ENCODE assay signal across 21 mouse cellular contexts in genomic region chr19:32056252-32056651, GRCm38 (mm10).
"Had no signal": no experiment of that assay in that cellular context is flagged by ENCODE, and none has a peak within 500 bp of the region (broad histone marks: within the 10 kb centered on the region; RNA-seq: fewer than 3 reads in every experiment).

No protein-coding gene starts in this region.

- H3K27me3 ChIP-seq: limb, embryonic 13.5 days; liver, embryonic 12.5 days; liver, embryonic 15.5 days; midbrain, embryonic 12.5 days; midbrain, embryonic 15.5 days; neural tube, embryonic 12.5 days; neural tube, embryonic 15.5 days had no signal

- H3K9me3 ChIP-seq: limb, embryonic 10.5 days; limb, embryonic 13.5 days; liver, embryonic 12.5 days; liver, embryonic 15.5 days; midbrain, embryonic 12.5 days; midbrain, embryonic 15.5 days; neural tube, embryonic 12.5 days; neural tube, embryonic 15.5 days had no signal

- H3K4me1 ChIP-seq: limb, embryonic 10.5 days; limb, embryonic 13.5 days; liver, embryonic 12.5 days; liver, embryonic 15.5 days; midbrain, embryonic 12.5 days; midbrain, embryonic 15.5 days; neural tube, embryonic 12.5 days; neural tube, embryonic 15.5 days had no signal

- H3K4me3 ChIP-seq: limb, embryonic 10.5 days; limb, embryonic 13.5 days; liver, embryonic 12.5 days; liver, embryonic 15.5 days; midbrain, embryonic 12.5 days; midbrain, embryonic 15.5 days; neural tube, embryonic 12.5 days; neural tube, embryonic 15.5 days had no signal

- H3K36me3 ChIP-seq: limb, embryonic 10.5 days; limb, embryonic 13.5 days; liver, embryonic 12.5 days; liver, embryonic 15.5 days; midbrain, embryonic 12.5 days; midbrain, embryonic 15.5 days; neural tube, embryonic 12.5 days; neural tube, embryonic 15.5 days had no signal

- H3K9ac ChIP-seq: limb, embryonic 13.5 days; liver, embryonic 12.5 days; liver, embryonic 15.5 days; midbrain, embryonic 12.5 days; midbrain, embryonic 15.5 days; neural tube, embryonic 12.5 days; neural tube, embryonic 15.5 days had no signal

- ATAC-seq: liver, embryonic 12.5 days; midbrain, embryonic 15.5 days had no signal

- H3K27ac ChIP-seq: limb, embryonic 10.5 days; limb, embryonic 13.5 days; liver, embryonic 12.5 days; liver, embryonic 15.5 days; midbrain, embryonic 12.5 days; midbrain, embryonic 15.5 days; neural tube, embryonic 12.5 days; neural tube, embryonic 15.5 days; stomach, postnatal 0 days had no signal

- DNase-seq: kidney, postnatal 14 days; kidney, postnatal 4 days; liver; lung, adult 2 months; lung, postnatal 14 days; lung, postnatal 4 days; right cerebral cortex, adult 18-20 months; right cerebral cortex, postnatal 14 days; right cerebral cortex, postnatal 4 days; thymus, adult 2 months; thymus, postnatal 14 days; thymus, postnatal 4 days had no signal
